Mouse (Mus musculus): ENCODE measurements around the gene Pex5.

DNA sequence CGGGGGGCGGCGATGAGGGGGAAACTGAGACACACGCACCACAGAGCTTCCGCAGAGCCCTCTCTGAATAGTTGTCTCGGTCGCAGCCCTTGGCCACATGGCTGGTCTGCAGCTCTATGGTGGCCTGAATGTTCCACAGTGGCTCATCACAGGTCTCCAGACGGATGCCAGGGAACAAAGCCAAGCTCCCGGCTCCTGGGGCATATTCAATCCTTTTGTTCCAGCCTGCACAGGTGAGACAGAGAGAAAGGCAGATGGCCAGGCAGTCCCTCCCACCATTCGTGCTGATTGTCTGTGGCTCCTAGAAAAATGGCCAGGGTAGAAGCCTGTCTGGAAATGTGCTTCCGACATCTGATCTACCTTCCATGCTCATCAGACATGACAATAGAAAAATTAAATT is 43.6 kb upstream of the Pex5 start:
- TF ChIP-seq CTCF (IDR thresholded peaks at IDR 0.05) (no peak), EP300 (IDR thresholded peaks at IDR 0.05) (no peak)
